Mouse (Mus musculus): ENCODE data around the gene Pik3c2b. TPM values are rescaled to one million over a fixed set of nuclear protein-coding genes. Genes with fewer than 3 reads are reported as not detected.

Pik3c2b gene
- polyA plus RNA-seq, 1 experiment from 2014 or later = 1.00 TPM

DNA sequence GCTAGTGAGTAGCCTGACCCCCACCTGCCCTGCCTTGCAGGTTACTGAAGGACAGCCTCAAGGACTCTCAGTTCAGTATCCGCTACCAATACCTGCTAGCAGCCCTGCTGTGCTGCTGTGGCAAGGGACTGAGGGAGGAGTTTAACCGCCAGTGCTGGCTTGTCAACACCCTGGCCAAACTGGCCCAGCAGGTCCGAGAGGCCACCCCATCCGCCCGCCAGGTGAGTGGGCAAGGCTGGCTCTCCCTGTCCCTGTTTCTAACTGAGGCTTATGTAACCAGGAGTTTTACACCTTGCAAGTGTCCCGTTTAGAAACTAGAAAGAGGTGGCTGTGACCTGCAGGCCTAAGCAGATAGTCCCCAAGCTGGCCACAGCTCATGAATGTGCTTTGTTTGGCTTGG lies 45.2 kb downstream of the Pik3c2b start:
- Histone ChIP-seq H3K9me3 (ENCODE audit: low read length) (no peaks in the 10 kb centered on the region), H3K36me3 (replicated peaks; ENCODE audit: insufficient read depth, low read length) (no peaks in the 10 kb centered on the region), H3K4me3 (ENCODE audit: low read depth, low read length) (no peak overlapping the region), H3K4me1 (ENCODE audit: insufficient read depth) (no peaks in the 10 kb centered on the region), H3K27ac (ENCODE audit: low read depth) (no peak overlapping the region), H3K9ac (replicated peaks) (no peak overlapping the region), H3K4me2 (ENCODE audit: low read depth, low read length) (no peak overlapping the region), H3K27me3 (ENCODE audit: insufficient read depth, low read length) (no peaks in the 10 kb centered on the region)
- no peak for DNase-seq
- no peak for TF ChIP-seq CTCF (IDR thresholded peaks at IDR 0.05; ENCODE audit: low read depth)
- no peak for TF ChIP-seq EP300 (IDR thresholded peaks at IDR 0.05; ENCODE audit: low read depth)
- ATAC-seq = peak; percentile 51
- 69% methylated on average over 6 of the region's 6 CpGs for WGBS (ENCODE audit: insufficient replicate concordance)

DNA sequence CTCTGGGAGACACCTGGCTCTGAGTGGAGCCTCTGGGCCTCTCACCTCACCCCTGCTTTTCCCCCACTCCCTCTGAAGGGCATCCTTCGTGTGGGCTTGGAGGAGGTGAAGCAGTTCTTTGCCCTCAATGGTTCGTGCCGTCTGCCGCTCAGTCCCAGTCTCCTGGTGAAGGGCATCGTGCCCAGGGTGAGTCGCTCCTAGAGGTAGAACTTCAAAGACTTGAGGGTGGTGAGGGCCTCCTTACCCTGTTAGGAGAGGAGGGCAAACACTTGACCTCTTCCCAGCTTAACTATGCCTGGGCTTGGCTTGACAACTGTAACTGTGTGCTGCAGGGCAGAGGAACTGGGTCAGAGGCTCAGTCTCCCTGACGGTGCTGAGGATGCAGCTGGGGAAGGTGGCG lies 46.0 kb downstream of the Pik3c2b start:
- no peak for ATAC-seq
- H3K27ac ChIP-seq (ENCODE audit: low read depth) = no peak overlapping the region
- H3K27me3 ChIP-seq (ENCODE audit: insufficient read depth, low read length) = no peaks in the 10 kb centered on the region
- DNase-seq = no peak
- no peaks in the 10 kb centered on the region for H3K4me1 ChIP-seq (ENCODE audit: insufficient read depth)
- H3K36me3 ChIP-seq (replicated peaks; ENCODE audit: insufficient read depth, low read length) = no peaks in the 10 kb centered on the region
- no peaks in the 10 kb centered on the region for H3K9me3 ChIP-seq (ENCODE audit: low read length)
- TF ChIP-seq EP300 (IDR thresholded peaks at IDR 0.05; ENCODE audit: low read depth) (no peak), CTCF (IDR thresholded peaks at IDR 0.05; ENCODE audit: low read depth) (no peak)
- no peak overlapping the region for H3K4me3 ChIP-seq (ENCODE audit: low read depth, low read length)
- no peak overlapping the region for H3K9ac ChIP-seq (replicated peaks)
- 83% methylated on average over 8 of the region's 8 CpGs for WGBS (ENCODE audit: insufficient replicate concordance)
- H3K4me2 ChIP-seq (ENCODE audit: low read depth, low read length) = no peak overlapping the region

DNA sequence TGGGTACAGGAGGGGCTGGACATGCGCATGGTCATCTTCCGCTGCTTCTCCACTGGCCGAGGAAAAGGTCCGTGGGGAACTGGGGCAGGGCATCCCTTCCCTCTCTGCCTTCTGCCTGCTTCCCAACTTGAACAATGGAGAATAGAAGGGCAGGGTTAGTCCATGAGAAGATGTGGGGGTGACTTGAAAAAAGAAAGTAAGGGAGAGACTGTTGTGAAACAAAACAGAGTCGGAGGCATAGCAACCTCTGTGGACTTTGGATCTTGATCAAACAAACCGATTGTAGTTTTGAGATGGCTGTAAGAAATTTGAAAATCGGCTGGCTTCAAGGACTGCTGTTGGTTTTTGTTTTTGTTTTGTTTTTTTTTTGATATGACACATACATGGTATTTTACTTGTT lies 48.3 kb downstream of the Pik3c2b start:
- Histone ChIP-seq H3K4me3 (ENCODE audit: low read depth, low read length) (no peak overlapping the region), H3K9ac (replicated peaks) (no peak overlapping the region), H3K9me3 (ENCODE audit: low read length) (no peaks in the 10 kb centered on the region), H3K4me1 (ENCODE audit: insufficient read depth) (no peaks in the 10 kb centered on the region), H3K27me3 (ENCODE audit: insufficient read depth, low read length) (no peaks in the 10 kb centered on the region), H3K36me3 (replicated peaks; ENCODE audit: insufficient read depth, low read length) (no peaks in the 10 kb centered on the region), H3K27ac (ENCODE audit: low read depth) (no peak overlapping the region), H3K4me2 (ENCODE audit: low read depth, low read length) (no peak overlapping the region)
- TF ChIP-seq CTCF (IDR thresholded peaks at IDR 0.05; ENCODE audit: low read depth) (no peak), EP300 (IDR thresholded peaks at IDR 0.05; ENCODE audit: low read depth) (no peak)
- DNase-seq (no peak), ATAC-seq (peak; percentile 62)
- 70% methylated on average over 7 of the region's 7 CpGs for WGBS (ENCODE audit: insufficient replicate concordance)

DNA sequence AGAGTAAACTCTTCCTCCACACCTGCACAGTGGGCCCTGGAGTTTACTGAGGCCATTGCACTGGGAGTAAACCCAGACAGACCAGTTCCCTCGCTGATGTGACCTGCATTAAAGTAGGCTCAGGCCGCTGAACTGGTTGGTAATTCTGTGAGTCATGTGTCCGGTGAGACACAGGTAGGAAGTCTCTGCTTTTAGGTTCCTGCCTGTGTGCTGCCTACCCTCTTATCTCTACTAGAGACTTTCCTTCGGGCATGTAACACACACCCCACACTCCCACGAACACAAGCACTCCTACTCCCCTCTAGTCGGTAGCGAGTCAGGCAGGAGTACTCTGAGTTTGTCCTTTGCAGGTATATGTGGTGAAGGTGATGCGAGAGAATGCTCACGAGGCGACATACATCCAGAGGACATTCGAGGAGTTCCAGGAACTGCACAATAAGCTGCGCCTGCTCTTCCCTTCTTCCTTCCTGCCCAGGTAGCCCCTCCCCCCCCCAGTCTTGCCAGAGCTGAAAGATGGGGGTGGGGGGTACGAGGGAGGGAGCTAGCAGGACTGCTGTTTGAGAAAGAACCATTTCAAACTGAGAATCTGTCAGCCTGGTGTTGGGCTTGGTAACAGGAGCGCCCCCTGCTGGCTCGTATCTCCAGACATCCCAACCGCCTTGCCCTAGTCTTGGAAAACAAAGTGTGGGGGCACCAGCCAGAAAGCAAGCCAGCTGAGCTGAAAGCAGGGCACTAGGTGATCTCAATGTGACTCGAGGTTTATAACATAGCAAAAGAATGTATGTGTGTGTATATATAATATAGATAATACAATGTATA lies 55.7 kb downstream of the Pik3c2b start:
- TF ChIP-seq CTCF (IDR thresholded peaks at IDR 0.05; ENCODE audit: low read depth) (peak; percentile 90), EP300 (IDR thresholded peaks at IDR 0.05; ENCODE audit: low read depth) (no peak)
- Histone ChIP-seq H3K4me3 (ENCODE audit: low read depth, low read length) (no peak overlapping the region), H3K4me1 (ENCODE audit: insufficient read depth) (no peaks in the 10 kb centered on the region), H3K9me3 (ENCODE audit: low read length) (no peaks in the 10 kb centered on the region), H3K9ac (replicated peaks) (no peak overlapping the region), H3K27me3 (ENCODE audit: insufficient read depth, low read length) (no peaks in the 10 kb centered on the region), H3K27ac (ENCODE audit: low read depth) (no peak overlapping the region), H3K36me3 (replicated peaks; ENCODE audit: insufficient read depth, low read length) (0 out of 2 replicates have a peak, but pooled peaks cover 3% of the 10 kb centered on the region), H3K4me2 (ENCODE audit: low read depth, low read length) (no peak overlapping the region)
- DNase-seq (peak; percentile 83), ATAC-seq (peak; percentile 45; the same call in 1 of the 2 replicates)
- WGBS (ENCODE audit: insufficient replicate concordance) = 41% methylated on average over 17 of the region's 17 CpGs

DNA sequence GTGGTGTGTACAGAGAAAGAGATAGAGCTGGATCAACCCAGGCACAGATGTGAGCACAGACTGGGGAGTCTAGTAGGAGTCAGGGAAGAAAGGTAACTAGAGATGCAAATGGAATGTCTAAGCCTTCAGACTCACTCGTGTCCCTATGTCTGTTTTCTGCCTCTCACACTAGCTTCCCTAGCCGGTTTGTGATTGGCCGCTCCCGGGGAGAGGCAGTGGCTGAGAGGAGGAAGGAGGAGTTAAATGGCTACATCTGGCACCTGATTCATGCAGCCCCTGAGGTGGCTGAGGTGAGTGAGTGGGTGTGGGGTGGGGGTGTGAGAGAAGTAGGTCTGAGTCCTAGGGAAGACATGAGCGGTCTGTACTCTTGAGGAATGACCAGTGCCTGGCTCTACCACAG lies 56.6 kb downstream of the Pik3c2b start:
- Histone ChIP-seq H3K27me3 (ENCODE audit: insufficient read depth, low read length) (no peaks in the 10 kb centered on the region), H3K4me2 (ENCODE audit: low read depth, low read length) (no peak overlapping the region), H3K4me1 (ENCODE audit: insufficient read depth) (no peaks in the 10 kb centered on the region), H3K4me3 (ENCODE audit: low read depth, low read length) (no peak overlapping the region), H3K36me3 (replicated peaks; ENCODE audit: insufficient read depth, low read length) (0 out of 2 replicates have a peak, but pooled peaks cover 3% of the 10 kb centered on the region), H3K27ac (ENCODE audit: low read depth) (no peak overlapping the region), H3K9me3 (ENCODE audit: low read length) (no peaks in the 10 kb centered on the region), H3K9ac (replicated peaks) (no peak overlapping the region)
- DNase-seq = no peak
- no peak for TF ChIP-seq EP300 (IDR thresholded peaks at IDR 0.05; ENCODE audit: low read depth)
- TF ChIP-seq CTCF (IDR thresholded peaks at IDR 0.05; ENCODE audit: low read depth) = no peak
- 78% methylated on average over 5 of the region's 5 CpGs for WGBS (ENCODE audit: insufficient replicate concordance)
- ATAC-seq = no peak

DNA sequence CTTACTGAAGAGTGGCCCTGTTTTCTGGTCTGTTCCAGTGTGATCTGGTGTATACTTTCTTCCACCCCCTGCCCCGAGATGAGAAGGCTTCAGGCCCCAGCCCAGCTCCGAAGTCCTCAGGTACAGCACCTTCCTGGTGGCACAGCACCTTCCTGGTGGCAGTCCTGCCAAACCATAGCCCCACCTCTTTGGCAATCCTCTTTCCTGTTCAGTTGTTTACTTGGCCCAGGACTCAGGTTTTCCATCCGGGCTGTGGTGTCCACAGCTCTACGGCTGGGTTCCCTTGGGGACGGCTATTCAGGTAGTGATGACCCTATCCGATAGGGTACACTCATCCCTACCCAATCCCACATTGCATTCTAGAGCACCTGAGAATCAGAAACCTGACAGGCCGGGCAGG lies 57.8 kb downstream of the Pik3c2b start:
- H3K4me1 ChIP-seq (ENCODE audit: insufficient read depth) = no peaks in the 10 kb centered on the region
- no peak overlapping the region for H3K27ac ChIP-seq (ENCODE audit: low read depth)
- no peaks in the 10 kb centered on the region for H3K27me3 ChIP-seq (ENCODE audit: insufficient read depth, low read length)
- WGBS (ENCODE audit: insufficient replicate concordance) = 83% methylated on average over 7 of the region's 7 CpGs
- H3K4me2 ChIP-seq (ENCODE audit: low read depth, low read length) = no peak overlapping the region
- no peak for ATAC-seq
- H3K36me3 ChIP-seq (replicated peaks; ENCODE audit: insufficient read depth, low read length) = 0 out of 2 replicates have a peak, but pooled peaks cover 3% of the 10 kb centered on the region
- no peaks in the 10 kb centered on the region for H3K9me3 ChIP-seq (ENCODE audit: low read length)
- H3K9ac ChIP-seq (replicated peaks) = no peak overlapping the region
- no peak for DNase-seq
- H3K4me3 ChIP-seq (ENCODE audit: low read depth, low read length) = no peak overlapping the region
- TF ChIP-seq EP300 (IDR thresholded peaks at IDR 0.05; ENCODE audit: low read depth) (no peak), CTCF (IDR thresholded peaks at IDR 0.05; ENCODE audit: low read depth) (no peak)

Data from liver, postnatal 0 days (tissue).